Mouse (Mus musculus) right cerebral cortex, postnatal 25 days (tissue): ENCODE results near the gene Pfkp.
A peak's percentile ranks its signal among the peaks of the same experiment; 100 is the strongest.

ENCODE experiments used
- DNase-seq: peaks from one replicate; pipeline ENCODE4 v3.0.0; 2022

The Pfkp gene

GRCm38 (mm10) chr13:6648669-6649233, at the start of gene Pfkp:
TSS of gene Pfkp (minus strand) at chr13:6648777.
- DNase-seq: peak; percentile 96

- no peak for DNase-seq
Measured at GRCm38 (mm10) chr13:6690607-6691006, 42.0 kb upstream of the Pfkp start.

- DNase-seq: peak; percentile 12
Measured at GRCm38 (mm10) chr13:6689962-6690361, 41.4 kb upstream of the Pfkp start.

GRCm38 (mm10) chr13:6688790-6689433, 40.3 kb upstream of the Pfkp start:
- peak; percentile 42 for DNase-seq

GRCm38 (mm10) chr13:6666887-6667286, 18.3 kb upstream of the Pfkp start:
- DNase-seq: peak; percentile 38

- DNase-seq: no peak
Measured at GRCm38 (mm10) chr13:6665506-6665905, 16.9 kb upstream of the Pfkp start.

GRCm38 (mm10) chr13:6664216-6664615, 15.6 kb upstream of the Pfkp start:
- DNase-seq: no peak

GRCm38 (mm10) chr13:6659314-6659713, 10.7 kb upstream of the Pfkp start:
- peak; percentile 79 for DNase-seq

- no peak for DNase-seq
Measured at GRCm38 (mm10) chr13:6657300-6657699, 8.7 kb upstream of the Pfkp start.

- DNase-seq: no peak
Measured at GRCm38 (mm10) chr13:6649542-6649941, 965 bp upstream of the Pfkp start.

- peak; percentile 56 for DNase-seq
Measured at GRCm38 (mm10) chr13:6647992-6648668, 447 bp downstream of the Pfkp start.

- peak; percentile 74 for DNase-seq
Measured at GRCm38 (mm10) chr13:6647067-6647991, 1.2 kb downstream of the Pfkp start.

GRCm38 (mm10) chr13:6646674-6647066, 1.9 kb downstream of the Pfkp start:
- no peak for DNase-seq

- no peak for DNase-seq
Measured at GRCm38 (mm10) chr13:6646266-6646665, 2.3 kb downstream of the Pfkp start.

- no peak for DNase-seq
Measured at GRCm38 (mm10) chr13:6643968-6644367, 4.6 kb downstream of the Pfkp start.

GRCm38 (mm10) chr13:6643026-6643425, 5.6 kb downstream of the Pfkp start:
- no peak for DNase-seq

GRCm38 (mm10) chr13:6642453-6642852, 6.1 kb downstream of the Pfkp start:
- no peak for DNase-seq

- no peak for DNase-seq
Measured at GRCm38 (mm10) chr13:6641497-6641896, 7.1 kb downstream of the Pfkp start.

- DNase-seq: no peak
Measured at GRCm38 (mm10) chr13:6639507-6640030, 9.0 kb downstream of the Pfkp start.

GRCm38 (mm10) chr13:6638976-6639375, 9.6 kb downstream of the Pfkp start:
- no peak for DNase-seq

- DNase-seq: no peak
Measured at GRCm38 (mm10) chr13:6638425-6638824, 10.2 kb downstream of the Pfkp start.

- no peak for DNase-seq
Measured at GRCm38 (mm10) chr13:6637534-6638124, 10.9 kb downstream of the Pfkp start.

- no peak for DNase-seq
Measured at GRCm38 (mm10) chr13:6636976-6637375, 11.6 kb downstream of the Pfkp start.
